ENCODE assay signal across 7 mouse cellular contexts in genomic region chr2:152831019-152831878, GRCm38 (mm10). TPM values are rescaled to one million over a fixed set of nuclear protein-coding genes. Genes with fewer than 3 reads are reported as not detected.
DNase-seq lines count a peak whose midpoint lies in the region; ATAC-seq and TF ChIP-seq lines count a peak whose summit lies in the region.

TSS of gene Bcl2l1 (minus strand) at chr2:152831728.

- peak; percentile 99 for TF ChIP-seq CTCF in intestine, postnatal 0 days (IDR thresholded peaks at IDR 0.05; ENCODE audit: low read depth)
- TF ChIP-seq CTCF in small intestine, adult 2 months (IDR thresholded peaks at IDR 0.05; ENCODE audit: extremely low read depth, insufficient read length, insufficient replicate concordance, low read depth, low read length) = peak; percentile 97

- intact Hi-C loops in left cerebral cortex, postnatal 4 days (cut with DNase I) = loop anchor here (2.0 to 10.0 kb wide), 2 partner anchors 134 to 216 kb away; no protein-coding TSS in a partner anchor

- peaks cover 12% of the 10 kb centered on the region for H3K4me1 ChIP-seq in intestine, postnatal 0 days (replicated peaks; ENCODE audit: control insufficient read depth, insufficient read depth, low read length)
- peaks cover 35% of the 10 kb centered on the region for H3K4me1 ChIP-seq in midbrain, embryonic 12.5 days
- H3K4me1 ChIP-seq in small intestine, adult 2 months (ENCODE audit: control insufficient read depth, insufficient read depth, insufficient read length, low read length) = peaks cover 22% of the 10 kb centered on the region; the same call in 1 of the 2 replicates

- no peaks in the 10 kb centered on the region for H3K27me3 ChIP-seq in intestine, postnatal 0 days (replicated peaks; ENCODE audit: control insufficient read depth, insufficient read depth, low read length)
- no peaks in the 10 kb centered on the region for H3K27me3 ChIP-seq in midbrain, embryonic 12.5 days
- H3K27me3 ChIP-seq in small intestine, adult 2 months (ENCODE audit: control insufficient read depth, insufficient read depth, low read length) = no peaks in the 10 kb centered on the region

- H3K4me3 ChIP-seq in intestine, postnatal 0 days (ENCODE audit: low read depth, low read length) = peak within 1 kb of the TSS; percentile 80
- peak within 1 kb of the TSS; percentile 76 for H3K4me3 ChIP-seq in midbrain, embryonic 12.5 days
- H3K4me3 ChIP-seq in small intestine, adult 2 months (ENCODE audit: low read depth, low read length) = peak within 1 kb of the TSS; percentile 71

- TF ChIP-seq POLR2A in small intestine, adult 2 months (IDR thresholded peaks at IDR 0.05; ENCODE audit: low read depth, low read length) = no peak; the same call in 1 of the 2 replicates

- peak within 1 kb of the TSS; percentile 98 for H3K27ac ChIP-seq in intestine, postnatal 0 days (ENCODE audit: low read depth, low read length)
- peak within 1 kb of the TSS; percentile 98 for H3K27ac ChIP-seq in midbrain, embryonic 12.5 days (replicated peaks)
- H3K27ac ChIP-seq in small intestine, adult 2 months (ENCODE audit: insufficient read depth, low read depth, low read length) = peak within 1 kb of the TSS; percentile 91

- H3K4me2 ChIP-seq in intestine, postnatal 0 days (replicated peaks; ENCODE audit: low read depth) = peak within 1 kb of the TSS; percentile 80
- peak within 1 kb of the TSS; percentile 61 for H3K4me2 ChIP-seq in midbrain, embryonic 12.5 days (replicated peaks)

- H3K36me3 ChIP-seq in intestine, postnatal 0 days (ENCODE audit: control insufficient read depth, insufficient read depth) = 0 out of 2 replicates have a peak, but pooled peaks cover 2% of the 10 kb centered on the region
- no peaks in the 10 kb centered on the region for H3K36me3 ChIP-seq in midbrain, embryonic 12.5 days
- no peaks in the 10 kb centered on the region for H3K36me3 ChIP-seq in small intestine, adult 2 months (ENCODE audit: control insufficient read depth, insufficient read depth, low read length)

- peak; percentile 92 for ATAC-seq in intestine, postnatal 0 days
- ATAC-seq in midbrain, embryonic 12.5 days (ENCODE audit: low FRiP score, low read depth) = peak; percentile 97

- H3K9me3 ChIP-seq in intestine, postnatal 0 days (ENCODE audit: control insufficient read depth) = no peaks in the 10 kb centered on the region
- no peaks in the 10 kb centered on the region for H3K9me3 ChIP-seq in midbrain, embryonic 12.5 days

- WGBS in intestine, postnatal 0 days = under 1% methylated on average over 71 of the region's 74 CpGs
- under 1% methylated on average over 69 of the region's 74 CpGs for WGBS in midbrain, embryonic 12.5 days
- under 1% methylated on average over 74 of the region's 74 CpGs for WGBS in small intestine, adult 2 months

- DNase-seq in adrenal gland, adult 8-10 months = peak; percentile 97
- peak; percentile 100 for DNase-seq in embryo, embryonic 9.5 days (ENCODE audit: extremely low spot score)
- no peak for DNase-seq in gonadal fat pad, adult 2 months (ENCODE audit: low read depth)
- peak; percentile 99 for DNase-seq in left cerebral cortex, postnatal 4 days

- H3K9ac ChIP-seq in intestine, postnatal 0 days (ENCODE audit: low read depth, low read length) = peak within 1 kb of the TSS; percentile 88
- H3K9ac ChIP-seq in midbrain, embryonic 12.5 days (replicated peaks) = peak within 1 kb of the TSS; percentile 85

RNA-seq across cellular contexts. Expression of gene Bcl2l1, which starts in this region (rescaled TPM):
- total RNA-seq in adrenal gland, adult 8-10 months (2022) = 10 to 100 TPM; 58.5 to 74.6 (median 72.0) TPM
- polyA plus RNA-seq in gonadal fat pad, adult 2 months (2012; rRNA removed) = 42.2 and 44.0 TPM in 2 replicates
- polyA plus RNA-seq in intestine, postnatal 0 days (2015; fragmentation: Nextera tagmentation; extraction: Ambion mirVana) = 58.5 and 62.5 TPM in 2 replicates
- 100 to 1,000 TPM; 113 to 116 TPM for total RNA-seq in left cerebral cortex, postnatal 4 days (2021)
- 156 and 168 TPM in 2 replicates for polyA plus RNA-seq in midbrain, embryonic 12.5 days (2016; fragmentation: Nextera tagmentation; extraction: Ambion mirVana)
- 20.7 and 53.8 TPM in 2 replicates for polyA plus RNA-seq in small intestine, adult 2 months (2012; rRNA removed)
